Mouse (Mus musculus) cerebellum, adult 8-10 months (tissue): ENCODE results near the gene Tcf25.
"Not testable (repeated sequence)": the region's sequence is repeated elsewhere in the genome, so short reads cannot be mapped to it uniquely, and the experiment has no call there.

Experiments used
- DNase-seq: peaks from one replicate; pipeline ENCODE4 v3.0.0; 2022

The Tcf25 gene

GRCm38 (mm10) chr8:123411781-123412327 lies 38.3 kb downstream of the Tcf25 start:
- no peak for DNase-seq

GRCm38 (mm10) chr8:123412560-123413170 lies 39.1 kb downstream of the Tcf25 start:
- DNase-seq: peak; percentile 56

- DNase-seq: no peak
These were observed 40.7 kb downstream of the Tcf25 start for GRCm38 (mm10) chr8:123414255-123414654.

GRCm38 (mm10) chr8:123414997-123415696 lies 41.6 kb downstream of the Tcf25 start:
- not testable (repeated sequence) for DNase-seq

GRCm38 (mm10) chr8:123415967-123416943 lies 42.7 kb downstream of the Tcf25 start:
- no peak for DNase-seq

GRCm38 (mm10) chr8:123416944-123417555 lies 43.5 kb downstream of the Tcf25 start:
- no peak for DNase-seq

- no peak for DNase-seq
These were observed 46.2 kb downstream of the Tcf25 start for GRCm38 (mm10) chr8:123419711-123420110.

- no peak for DNase-seq
These were observed 47.1 kb downstream of the Tcf25 start for GRCm38 (mm10) chr8:123420525-123421281.

- DNase-seq: no peak
These were observed 47.8 kb downstream of the Tcf25 start for GRCm38 (mm10) chr8:123421325-123421724.

- DNase-seq: peak; percentile 78
These were observed 48.7 kb downstream of the Tcf25 start for GRCm38 (mm10) chr8:123422056-123422780.

GRCm38 (mm10) chr8:123422781-123423159 lies 49.2 kb downstream of the Tcf25 start:
- DNase-seq: no peak

GRCm38 (mm10) chr8:123423441-123423840 lies 49.9 kb downstream of the Tcf25 start, which contains the start of gene Def8:
Gene Def8, plus strand, starts transcription at chr8:123423527.
- DNase-seq: no peak

- no peak for DNase-seq
These were observed 53.3 kb downstream of the Tcf25 start for GRCm38 (mm10) chr8:123426511-123427509.

- no peak for DNase-seq
These were observed 54.2 kb downstream of the Tcf25 start for GRCm38 (mm10) chr8:123427639-123428275.

- no peak for DNase-seq
These were observed 54.9 kb downstream of the Tcf25 start for GRCm38 (mm10) chr8:123428343-123428893.

GRCm38 (mm10) chr8:123428939-123429721 lies 55.6 kb downstream of the Tcf25 start:
- no peak for DNase-seq

- DNase-seq: not testable (repeated sequence)
These were observed 56.1 kb downstream of the Tcf25 start for GRCm38 (mm10) chr8:123429722-123430013.

GRCm38 (mm10) chr8:123430936-123431335 lies 57.4 kb downstream of the Tcf25 start:
- not testable (repeated sequence) for DNase-seq
